Mouse (Mus musculus): Measurements from ENCODE around the gene Ncaph2. TPM values are rescaled to one million over a fixed set of nuclear protein-coding genes. Genes with fewer than 3 reads are reported as not detected.
A peak's percentile ranks its signal among the peaks of the same experiment; 100 is the strongest.

Ncaph2 gene
- 158 and 171 TPM in 2 replicates for polyA plus RNA-seq (2014; fragmentation: Nextera tagmentation; extraction: Ambion mirVana)

DNA sequence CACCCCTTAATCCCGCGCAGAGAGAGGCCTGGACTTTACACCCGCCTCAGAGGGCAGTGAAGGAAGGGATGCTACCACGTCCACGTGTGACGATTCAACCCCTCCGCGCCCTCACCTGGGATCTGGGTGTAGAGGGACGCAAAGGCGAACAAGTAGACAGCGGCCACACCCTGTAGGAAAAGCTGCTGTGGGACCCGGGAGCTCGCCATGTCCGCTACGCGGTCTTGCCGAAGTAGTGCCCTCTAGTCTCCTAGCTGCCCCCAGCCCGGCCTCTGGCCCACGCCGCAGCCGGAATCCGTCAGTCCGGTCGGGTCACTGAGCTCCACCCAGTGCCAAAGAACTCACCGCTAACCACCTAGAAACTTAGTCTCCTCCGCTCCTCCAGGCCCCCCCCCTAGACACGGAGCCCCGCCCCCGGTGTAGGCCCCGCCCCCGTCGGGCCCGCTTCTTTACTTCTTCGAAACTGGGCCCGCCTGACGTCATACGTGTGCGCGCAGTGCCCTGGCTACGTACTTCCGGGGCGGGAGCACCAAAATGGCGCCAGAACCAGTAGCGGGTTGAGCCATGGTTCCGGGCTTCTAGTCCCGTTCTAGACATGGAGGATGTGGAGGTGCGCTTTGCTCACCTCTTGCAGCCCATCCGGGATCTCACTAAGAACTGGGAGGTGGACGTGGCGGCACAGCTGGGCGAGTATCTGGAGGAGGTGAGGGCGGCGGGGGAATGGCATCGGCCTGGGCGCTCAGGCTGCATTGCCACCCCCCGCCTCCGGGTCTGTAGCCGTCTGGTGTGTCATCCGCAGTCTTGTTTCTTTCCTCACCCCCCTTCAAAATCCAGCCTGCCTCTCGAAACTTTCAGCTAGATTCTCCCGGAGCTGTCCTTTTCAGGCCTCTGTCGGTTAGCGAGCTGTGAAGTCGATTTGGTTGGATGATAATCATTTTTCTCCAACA is at the start of gene Ncaph2, which contains the start of gene Lmf2:
Ncaph2 (plus strand) TSS at position 479 of the 947 bp plus-strand sequence.
Lmf2 (minus strand) TSS at position 419 of the 947 bp plus-strand sequence.
- Histone ChIP-seq H3K9ac (replicated peaks; ENCODE audit: low read length) (peak within 1 kb of the TSS; percentile 86), H3K4me2 (ENCODE audit: low read depth, low read length) (peak within 1 kb of the TSS; percentile 67), H3K4me3 (ENCODE audit: low read depth, low read length) (peak within 1 kb of the TSS; percentile 63), H3K36me3 (replicated peaks; ENCODE audit: control insufficient read depth, insufficient read depth, low read depth, low read length) (peaks cover 8% of the 10 kb centered on the region), H3K4me1 (ENCODE audit: control insufficient read depth, insufficient read depth, low read length) (no peaks in the 10 kb centered on the region), H3K27me3 (ENCODE audit: control insufficient read depth, insufficient read depth, low read length) (no peaks in the 10 kb centered on the region), H3K9me3 (replicated peaks; ENCODE audit: control insufficient read depth, low read length) (no peaks in the 10 kb centered on the region), H3K27ac (replicated peaks; ENCODE audit: low read depth, low read length) (peak within 1 kb of the TSS; percentile 68)
- peak; percentile 99 for DNase-seq (ENCODE audit: low spot score)
- WGBS: under 1% methylated on average over 59 of the region's 64 CpGs
- peak; percentile 80 for ATAC-seq (replicated peaks; ENCODE audit: insufficient number of reproducible peaks, low FRiP score, low TSS enrichment, low read depth)

DNA sequence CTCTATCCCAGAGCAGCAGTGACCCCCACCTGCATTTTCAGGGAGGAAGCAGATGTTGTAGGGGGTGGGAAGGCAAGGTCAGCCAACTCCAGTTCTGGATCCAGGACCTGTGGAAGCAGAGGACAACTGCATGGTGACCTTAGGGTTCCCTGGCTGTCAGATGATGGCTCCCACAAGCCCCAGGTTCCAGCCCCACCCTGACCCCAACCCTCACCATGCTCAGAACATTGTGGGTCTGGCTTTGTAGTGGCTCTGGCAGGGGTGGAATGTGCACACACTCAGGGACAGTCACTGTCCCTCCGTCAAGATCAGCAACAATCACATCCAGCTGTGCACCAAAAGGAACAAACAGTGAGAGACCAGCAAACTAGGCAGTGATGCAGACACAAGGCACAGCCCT is 49.6 kb upstream of the Ncaph2 start:
- peaks cover 20% of the 10 kb centered on the region for H3K36me3 ChIP-seq (replicated peaks; ENCODE audit: control insufficient read depth, insufficient read depth, low read depth, low read length)
- H3K27ac ChIP-seq (replicated peaks; ENCODE audit: low read depth, low read length): no peak overlapping the region
- no peaks in the 10 kb centered on the region for H3K9me3 ChIP-seq (replicated peaks; ENCODE audit: control insufficient read depth, low read length)
- H3K4me2 ChIP-seq (ENCODE audit: low read depth, low read length): no peak overlapping the region
- no peak overlapping the region for H3K9ac ChIP-seq (replicated peaks; ENCODE audit: low read length)
- no peak for DNase-seq (ENCODE audit: low spot score)
- no peaks in the 10 kb centered on the region for H3K4me1 ChIP-seq (ENCODE audit: control insufficient read depth, insufficient read depth, low read length)
- WGBS: 60% methylated on average over 1 of the region's 1 CpGs
- ATAC-seq (replicated peaks; ENCODE audit: insufficient number of reproducible peaks, low FRiP score, low TSS enrichment, low read depth): no peak
- H3K27me3 ChIP-seq (ENCODE audit: control insufficient read depth, insufficient read depth, low read length): no peaks in the 10 kb centered on the region
- H3K4me3 ChIP-seq (ENCODE audit: low read depth, low read length): no peak overlapping the region

DNA sequence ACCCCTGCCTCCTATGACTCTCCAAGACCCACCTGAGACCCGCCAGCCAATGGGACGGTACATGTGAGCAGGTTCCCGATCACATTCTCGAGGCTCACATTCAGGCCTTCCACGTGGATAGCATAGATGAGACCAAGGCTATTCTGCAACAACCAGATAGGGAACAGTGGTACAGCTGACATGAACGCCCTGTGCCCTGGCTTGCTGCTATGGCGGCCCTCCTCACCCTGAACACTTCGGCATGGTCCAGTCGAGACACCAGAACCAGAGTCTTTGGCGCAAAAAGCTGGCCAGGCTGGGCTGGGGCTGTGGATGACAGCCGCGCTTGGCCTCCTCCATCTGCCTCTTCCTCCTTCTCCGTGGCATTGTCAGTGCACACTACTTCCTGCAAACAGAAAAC is 48.1 kb upstream of the Ncaph2 start:
- ATAC-seq (replicated peaks; ENCODE audit: insufficient number of reproducible peaks, low FRiP score, low TSS enrichment, low read depth): no peak
- H3K4me1 ChIP-seq (ENCODE audit: control insufficient read depth, insufficient read depth, low read length): no peaks in the 10 kb centered on the region
- H3K36me3 ChIP-seq (replicated peaks; ENCODE audit: control insufficient read depth, insufficient read depth, low read depth, low read length): peaks cover 16% of the 10 kb centered on the region
- H3K27me3 ChIP-seq (ENCODE audit: control insufficient read depth, insufficient read depth, low read length): no peaks in the 10 kb centered on the region
- H3K4me3 ChIP-seq (ENCODE audit: low read depth, low read length): no peak overlapping the region
- H3K9ac ChIP-seq (replicated peaks; ENCODE audit: low read length): no peak overlapping the region
- H3K4me2 ChIP-seq (ENCODE audit: low read depth, low read length): no peak overlapping the region
- H3K27ac ChIP-seq (replicated peaks; ENCODE audit: low read depth, low read length): no peak overlapping the region
- DNase-seq (ENCODE audit: low spot score): no peak
- 91% methylated on average over 13 of the region's 13 CpGs for WGBS
- H3K9me3 ChIP-seq (replicated peaks; ENCODE audit: control insufficient read depth, low read length): no peaks in the 10 kb centered on the region

DNA sequence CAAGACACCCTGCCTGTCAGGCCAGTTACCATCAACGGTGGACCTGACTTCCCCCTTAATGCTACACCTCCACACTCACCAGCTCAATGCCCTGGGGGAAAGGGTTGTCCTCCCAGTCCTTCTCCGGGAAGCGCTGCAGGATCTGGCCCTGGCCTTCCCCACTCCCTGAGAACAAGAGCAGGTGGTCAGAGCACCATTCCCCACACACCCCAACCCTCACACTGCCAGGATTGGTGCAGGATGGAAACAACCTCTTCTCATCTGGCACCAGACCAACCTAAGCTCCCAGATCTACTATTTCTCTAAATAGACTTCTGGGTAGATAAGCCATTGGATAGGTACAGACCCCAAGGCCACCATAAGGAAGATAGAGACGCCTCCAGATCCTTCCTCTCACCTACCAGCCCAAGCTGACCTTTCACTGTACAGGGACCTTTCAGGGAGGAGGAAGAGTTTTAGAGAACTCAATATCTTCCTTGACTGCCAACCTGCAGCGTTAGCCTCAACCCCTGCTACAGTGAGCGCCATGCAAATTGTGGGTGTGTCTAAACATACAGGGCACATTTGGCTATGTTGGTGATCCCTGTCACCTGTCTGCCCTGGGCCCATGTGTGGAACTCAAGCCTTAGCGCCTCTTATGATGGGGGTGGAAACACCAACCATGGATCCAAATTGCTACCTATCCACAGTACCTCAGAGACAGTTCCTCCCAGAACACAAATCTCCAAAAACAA is 46.9 kb upstream of the Ncaph2 start:
- DNase-seq (ENCODE audit: low spot score) (no peak), ATAC-seq (replicated peaks; ENCODE audit: insufficient number of reproducible peaks, low FRiP score, low TSS enrichment, low read depth) (no peak)
- H3K4me3 ChIP-seq (ENCODE audit: low read depth, low read length): no peak overlapping the region
- no peak overlapping the region for H3K9ac ChIP-seq (replicated peaks; ENCODE audit: low read length)
- no peaks in the 10 kb centered on the region for H3K9me3 ChIP-seq (replicated peaks; ENCODE audit: control insufficient read depth, low read length)
- H3K27ac ChIP-seq (replicated peaks; ENCODE audit: low read depth, low read length): no peak overlapping the region
- no peaks in the 10 kb centered on the region for H3K27me3 ChIP-seq (ENCODE audit: control insufficient read depth, insufficient read depth, low read length)
- 0 out of 2 replicates have a peak, but pooled peaks cover 3% of the 10 kb centered on the region for H3K4me1 ChIP-seq (ENCODE audit: control insufficient read depth, insufficient read depth, low read length)
- peaks cover 14% of the 10 kb centered on the region for H3K36me3 ChIP-seq (replicated peaks; ENCODE audit: control insufficient read depth, insufficient read depth, low read depth, low read length)
- H3K4me2 ChIP-seq (ENCODE audit: low read depth, low read length): no peak overlapping the region
- 85% methylated on average over 7 of the region's 7 CpGs for WGBS

DNA sequence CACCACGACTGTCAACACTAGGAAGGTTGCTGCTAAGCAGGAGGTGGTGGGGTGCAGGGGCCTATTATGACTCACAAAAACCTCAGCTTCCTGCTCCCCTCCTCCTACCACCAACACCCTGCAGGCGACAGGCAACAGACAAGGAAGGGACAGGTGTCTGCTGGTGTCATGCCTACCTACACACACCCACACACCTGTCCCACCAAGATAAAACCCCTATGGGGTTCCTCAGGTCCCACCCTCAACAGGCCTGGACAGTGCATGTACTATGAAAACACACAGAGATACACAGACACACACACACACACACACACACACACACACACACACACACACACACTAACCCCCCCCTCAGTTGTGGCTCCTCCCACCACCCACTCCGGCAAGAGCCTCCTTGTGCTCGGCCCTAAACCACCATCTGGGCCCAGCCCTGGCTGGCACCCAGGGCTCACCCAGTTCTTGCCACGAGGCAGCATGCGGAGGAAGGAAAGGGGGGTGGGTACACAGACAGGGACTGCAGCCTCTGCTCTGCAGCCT is 45.5 kb upstream of the Ncaph2 start:
- Histone ChIP-seq H3K36me3 (replicated peaks; ENCODE audit: control insufficient read depth, insufficient read depth, low read depth, low read length) (peaks cover 8% of the 10 kb centered on the region), H3K4me1 (ENCODE audit: control insufficient read depth, insufficient read depth, low read length) (0 out of 2 replicates have a peak, but pooled peaks cover 4% of the 10 kb centered on the region), H3K9ac (replicated peaks; ENCODE audit: low read length) (no peak overlapping the region; the same call in 1 of the 2 replicates), H3K4me2 (ENCODE audit: low read depth, low read length) (no peak overlapping the region), H3K9me3 (replicated peaks; ENCODE audit: control insufficient read depth, low read length) (no peaks in the 10 kb centered on the region), H3K27me3 (ENCODE audit: control insufficient read depth, insufficient read depth, low read length) (no peaks in the 10 kb centered on the region), H3K27ac (replicated peaks; ENCODE audit: low read depth, low read length) (no peak overlapping the region), H3K4me3 (ENCODE audit: low read depth, low read length) (no peak overlapping the region)
- DNase-seq (ENCODE audit: low spot score): no peak
- no peak for ATAC-seq (replicated peaks; ENCODE audit: insufficient number of reproducible peaks, low FRiP score, low TSS enrichment, low read depth)
- 77% methylated on average over 6 of the region's 6 CpGs for WGBS

DNA sequence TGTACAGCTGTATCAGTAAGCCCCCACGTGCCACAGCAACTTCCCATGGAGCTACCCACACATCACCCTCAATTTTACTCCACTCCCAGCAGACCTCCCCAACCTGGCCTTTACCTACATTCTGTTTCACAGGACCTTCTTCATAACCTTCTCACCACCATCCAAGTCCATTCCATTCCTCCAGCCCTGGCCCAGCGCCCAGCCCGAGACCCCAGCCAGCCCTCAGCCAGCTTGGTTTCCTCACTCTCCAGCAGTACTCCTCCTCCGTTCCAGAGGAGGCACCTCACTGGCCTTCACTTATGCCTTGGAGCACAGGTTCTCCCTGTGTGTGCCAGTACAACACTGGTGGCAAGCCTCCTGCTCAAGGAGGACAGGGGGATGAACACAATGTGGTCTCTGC is 42.2 kb upstream of the Ncaph2 start:
- no peak for DNase-seq (ENCODE audit: low spot score)
- ATAC-seq (replicated peaks; ENCODE audit: insufficient number of reproducible peaks, low FRiP score, low TSS enrichment, low read depth): no peak
- H3K4me2 ChIP-seq (ENCODE audit: low read depth, low read length): no peak overlapping the region
- H3K9ac ChIP-seq (replicated peaks; ENCODE audit: low read length): no peak overlapping the region
- H3K27ac ChIP-seq (replicated peaks; ENCODE audit: low read depth, low read length): no peak overlapping the region
- no peaks in the 10 kb centered on the region for H3K9me3 ChIP-seq (replicated peaks; ENCODE audit: control insufficient read depth, low read length)
- H3K4me3 ChIP-seq (ENCODE audit: low read depth, low read length): no peak overlapping the region
- H3K27me3 ChIP-seq (ENCODE audit: control insufficient read depth, insufficient read depth, low read length): no peaks in the 10 kb centered on the region
- H3K4me1 ChIP-seq (ENCODE audit: control insufficient read depth, insufficient read depth, low read length): 0 out of 2 replicates have a peak, but pooled peaks cover 4% of the 10 kb centered on the region
- 80% methylated on average over 4 of the region's 4 CpGs for WGBS
- H3K36me3 ChIP-seq (replicated peaks; ENCODE audit: control insufficient read depth, insufficient read depth, low read depth, low read length): no peaks in the 10 kb centered on the region

DNA sequence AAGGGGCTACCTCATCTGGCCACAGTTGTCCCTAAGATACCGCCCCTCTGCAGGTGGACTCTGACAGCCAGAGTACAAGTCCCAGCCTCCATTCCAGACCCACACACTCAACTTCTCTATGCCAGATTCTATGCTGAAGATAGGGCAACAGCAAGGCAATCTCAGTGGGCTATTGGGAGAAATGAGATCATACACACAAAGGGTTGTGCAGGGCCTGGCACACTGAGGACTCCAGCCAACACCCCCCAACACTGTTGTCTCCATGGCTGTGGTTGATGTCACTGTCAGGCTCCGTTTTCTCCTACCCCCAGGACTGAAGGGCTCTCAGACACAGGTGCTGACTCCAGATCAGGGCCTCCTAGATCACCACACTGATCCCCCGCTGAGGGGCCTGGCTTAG is 41.4 kb upstream of the Ncaph2 start:
- WGBS: 40% methylated on average over 3 of the region's 3 CpGs
- ATAC-seq (replicated peaks; ENCODE audit: insufficient number of reproducible peaks, low FRiP score, low TSS enrichment, low read depth): no peak

More for the DNA sequence above, 41.4 kb upstream of the Ncaph2 start:
- Histone ChIP-seq H3K4me1 (ENCODE audit: control insufficient read depth, insufficient read depth, low read length) (0 out of 2 replicates have a peak, but pooled peaks cover 4% of the 10 kb centered on the region), H3K27me3 (ENCODE audit: control insufficient read depth, insufficient read depth, low read length) (no peaks in the 10 kb centered on the region), H3K4me2 (ENCODE audit: low read depth, low read length) (peak overlapping the region; percentile 75), H3K9ac (replicated peaks; ENCODE audit: low read length) (peak overlapping the region; percentile 90), H3K36me3 (replicated peaks; ENCODE audit: control insufficient read depth, insufficient read depth, low read depth, low read length) (no peaks in the 10 kb centered on the region), H3K27ac (replicated peaks; ENCODE audit: low read depth, low read length) (no peak overlapping the region), H3K9me3 (replicated peaks; ENCODE audit: control insufficient read depth, low read length) (no peaks in the 10 kb centered on the region), H3K4me3 (ENCODE audit: low read depth, low read length) (peak overlapping the region; percentile 97)
- no peak for DNase-seq (ENCODE audit: low spot score)
